Mouse (Mus musculus) ES-E14 (cell line): ENCODE results near the gene Snx8. TPM values are rescaled to one million over a fixed set of nuclear protein-coding genes. Genes with fewer than 3 reads are reported as not detected.

Experiments used
- DNase-seq: peaks from one replicate; pipeline ENCODE4 v3.0.0-alpha.2; 2013; ENCODE audit warnings: low read depth, low spot score
- H3K27ac ChIP-seq: 2 replicates; pipeline ENCODE4 v1.5.1; 2012; ENCODE audit warnings: low read depth, mild to moderate bottlenecking, low read length, moderate library complexity, mixed read lengths; ENCODE audit not compliant: poor library complexity, insufficient read depth, severe bottlenecking
- H3K36me3 ChIP-seq: 2 replicates; pipeline ENCODE4 v1.6.1; 2012; ENCODE audit warnings: mild to moderate bottlenecking, low read length, moderate library complexity, mixed read lengths; ENCODE audit not compliant: control insufficient read depth, poor library complexity, insufficient read depth, severe bottlenecking
- H3K4me1 ChIP-seq, 2 experiments: fragments of 150-350 bp in 1 of 2; sonication (generic) in 1 of 2; 2 replicates each; pipeline ENCODE4 v1.6.1; 2012; ENCODE audit warnings: low read length in 2 of 2, mild to moderate bottlenecking in 1 of 2, mixed read lengths in 1 of 2; ENCODE audit not compliant: control insufficient read depth in 2 of 2, insufficient read depth in 2 of 2, poor library complexity in 1 of 2
- H3K4me3 ChIP-seq, 2 experiments: fragments of 150-350 bp in 1 of 2; sonication (generic) in 1 of 2; 2 replicates each; pipeline ENCODE4 v1.5.1; 2012; ENCODE audit warnings: low read length in 2 of 2, low read depth in 1 of 2, mild to moderate bottlenecking in 1 of 2, mixed read lengths in 1 of 2; ENCODE audit not compliant: insufficient read depth in 1 of 2, poor library complexity in 1 of 2, severe bottlenecking in 1 of 2
- H3K9ac ChIP-seq: 2 replicates; pipeline ENCODE4 v1.6.1; 2012; ENCODE audit warnings: low read depth, mild to moderate bottlenecking, low read length, mixed read lengths; ENCODE audit not compliant: poor library complexity, insufficient read depth, severe bottlenecking
- H3K9me3 ChIP-seq: fragments of 150-350 bp; sonication (generic); 2 replicates; pipeline ENCODE4 v1.6.1; 2012; ENCODE audit warnings: low read depth, mild to moderate bottlenecking, low read length; ENCODE audit not compliant: control insufficient read depth, insufficient read depth
- CHD2 ChIP-seq: IDR thresholded peaks from 2 replicates; pipeline ENCODE4 v1.6.1; 2014; ENCODE audit warnings: mild to moderate bottlenecking, low read depth, low read length, inconsistent platforms
- HCFC1 ChIP-seq: IDR thresholded peaks from 2 replicates; pipeline ENCODE4 v1.6.1; 2012; ENCODE audit warnings: low read length, inconsistent platforms, borderline replicate concordance; ENCODE audit not compliant: insufficient read depth
- MAFK ChIP-seq: IDR thresholded peaks from 2 replicates; pipeline ENCODE4 v1.6.1; 2014; ENCODE audit warnings: mild to moderate bottlenecking, low read depth, low read length, inconsistent platforms; ENCODE audit not compliant: insufficient read depth
- ZC3H11A ChIP-seq: IDR thresholded peaks from 2 replicates; pipeline ENCODE4 v1.6.1; 2012; ENCODE audit warnings: low read depth, mild to moderate bottlenecking, inconsistent platforms, low read length, borderline replicate concordance
- ZNF384 ChIP-seq: IDR thresholded peaks from 2 replicates; pipeline ENCODE4 v1.6.1; 2012; ENCODE audit warnings: low read depth, low read length, inconsistent platforms
- in situ Hi-C, 2 experiments: fragments of 600-800 bp; cut with MboI; formaldehyde crosslinking; loops; one replicate each; pipeline ENCODE4 v1.15.1; 2025; ENCODE audit warnings: low sequenced_read_pairs in 2 of 2, inconsistent platforms in 1 of 2; ENCODE audit not compliant: unreplicated experiment in 2 of 2
- total RNA-seq: library from RNA; depleted of rRNA; stranded (reverse); fragments of 300-350 nt; gene quantifications from 2 replicates; pipeline ENCODE4 v1.2.3, GENCODE M21; 2012

Gene Snx8
- total RNA-seq, 1 experiment = 27.9 TPM

DNA sequence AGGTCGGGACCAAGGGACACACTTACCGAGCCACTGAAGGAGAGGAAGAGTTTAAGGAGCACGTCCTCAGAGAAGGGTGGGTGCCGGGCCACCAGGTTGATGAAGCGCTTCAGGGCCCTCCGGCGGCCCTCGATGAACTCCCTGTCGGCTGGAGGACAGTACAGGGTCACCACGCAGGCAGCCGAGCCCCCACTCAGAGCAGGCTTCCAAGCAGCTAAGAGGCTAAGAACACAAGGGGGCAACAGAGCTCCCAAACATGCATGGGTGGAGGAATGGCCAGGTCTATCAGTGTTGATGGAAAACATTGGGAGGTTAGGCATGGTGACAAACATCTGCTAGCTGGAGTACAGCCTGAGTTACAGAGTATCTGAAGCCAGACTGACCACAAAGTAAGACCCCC lies 33.1 kb downstream of the Snx8 start:
- TF ChIP-seq ZNF384 (no peak), CHD2 (no peak), MAFK (no peak), ZC3H11A (no peak), HCFC1 (no peak)
- Histone ChIP-seq H3K27ac (no peak overlapping the region), H3K36me3 (peaks cover 53% of the 10 kb centered on the region), H3K9me3 (no peaks in the 10 kb centered on the region), H3K9ac (no peak overlapping the region), H3K4me3 (no peak overlapping the region), H3K4me1 (peaks cover 0 to 12% of the 10 kb centered on the region in 2 experiments; a peak in 2 of 4 replicates)
- DNase-seq = no peak
- in situ Hi-C loops = no loop called here

DNA sequence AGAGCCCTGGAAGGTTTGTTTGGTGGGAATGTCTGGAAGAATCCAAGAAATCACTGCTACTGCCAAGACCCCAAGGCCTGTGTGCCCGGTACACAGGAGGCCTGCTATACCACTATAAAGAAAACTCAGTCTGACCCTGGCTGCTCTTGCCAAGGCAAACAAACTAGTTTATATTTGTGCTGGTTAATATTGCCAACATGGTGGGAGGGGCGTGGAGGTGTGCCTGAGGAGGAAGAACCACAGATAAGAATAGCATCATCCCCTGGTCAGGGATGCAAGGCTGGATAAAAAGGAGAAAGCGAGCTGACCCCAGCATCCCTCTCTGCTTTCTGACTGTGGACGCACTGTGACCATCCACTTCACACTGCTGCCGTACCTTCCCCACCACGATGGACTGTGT lies 36.7 kb downstream of the Snx8 start:
- TF ChIP-seq HCFC1 (no peak), ZC3H11A (no peak), ZNF384 (no peak), CHD2 (no peak), MAFK (no peak)
- peaks cover 52% of the 10 kb centered on the region for H3K36me3 ChIP-seq
- no peaks in the 10 kb centered on the region for H3K4me1 ChIP-seq
- no peak for DNase-seq
- in situ Hi-C loops = no loop called here
- H3K27ac ChIP-seq = no peak overlapping the region
- H3K9me3 ChIP-seq = no peaks in the 10 kb centered on the region
- H3K9ac ChIP-seq = no peak overlapping the region
- H3K4me3 ChIP-seq = no peak overlapping the region

DNA sequence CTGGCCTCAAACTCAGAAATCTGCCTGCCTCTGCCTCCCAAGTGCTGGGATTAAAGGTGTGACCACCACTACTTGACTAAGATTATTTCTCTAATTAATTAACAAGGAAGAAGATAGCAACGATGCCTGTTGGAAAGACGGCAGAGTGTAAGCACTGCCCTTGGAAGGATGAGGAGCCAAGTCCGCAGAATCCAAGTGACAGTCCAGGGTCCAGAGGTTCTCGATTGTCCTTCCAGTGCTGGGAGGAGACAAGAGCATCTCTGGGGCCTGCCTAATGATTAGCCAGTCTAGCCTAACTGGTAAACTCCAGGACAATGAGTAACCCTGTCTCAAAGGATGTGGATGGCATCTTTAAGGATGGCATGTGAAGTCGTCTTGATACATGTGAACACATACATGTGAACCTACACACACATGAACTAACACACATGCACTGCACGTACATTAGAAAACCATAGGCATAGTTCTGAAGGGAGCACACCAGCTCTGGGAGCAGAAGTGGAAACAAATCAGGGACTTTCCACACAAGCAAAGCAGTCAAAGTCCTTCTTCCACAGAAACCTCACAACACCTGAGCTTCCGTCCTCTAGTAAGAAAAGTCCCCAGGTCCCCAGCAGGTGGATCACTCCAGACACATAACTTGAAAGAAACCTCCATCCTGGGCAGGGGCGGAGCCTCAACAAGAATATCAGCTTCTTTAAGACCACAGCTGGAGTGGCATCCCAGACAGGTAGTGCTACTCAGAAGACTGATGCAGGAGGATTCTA lies 38.1 kb downstream of the Snx8 start:
- DNase-seq = no peak
- Histone ChIP-seq H3K9ac (no peak overlapping the region), H3K36me3 (peaks cover 53% of the 10 kb centered on the region), H3K4me3 (no peak overlapping the region), H3K27ac (no peak overlapping the region), H3K9me3 (no peaks in the 10 kb centered on the region), H3K4me1 (no peaks in the 10 kb centered on the region)
- in situ Hi-C loops = no loop called here
- TF ChIP-seq CHD2 (no peak), ZC3H11A (no peak), MAFK (no peak), ZNF384 (no peak), HCFC1 (no peak)

DNA sequence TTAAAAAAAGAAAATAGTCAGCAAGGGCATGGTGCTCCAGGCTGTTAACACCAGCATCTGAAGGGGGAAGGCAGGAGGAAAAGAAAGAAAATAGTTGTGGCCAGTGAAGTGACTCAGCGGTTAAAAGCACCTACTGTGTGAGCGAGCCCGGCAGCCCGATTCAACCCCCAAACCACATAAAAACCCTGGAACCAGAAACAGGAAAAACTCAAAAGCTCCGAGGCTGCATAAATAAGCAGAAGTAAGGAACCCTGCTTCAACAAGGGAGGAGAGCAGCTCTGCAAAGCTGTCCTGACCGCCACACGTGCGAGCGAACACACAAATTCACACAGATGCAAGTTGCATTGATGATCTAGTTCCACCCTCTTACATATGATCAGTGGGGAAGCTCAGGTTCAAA lies 39.2 kb downstream of the Snx8 start:
- DNase-seq = no peak
- no peaks in the 10 kb centered on the region for H3K9me3 ChIP-seq
- no peak for TF ChIP-seq ZC3H11A
- TF ChIP-seq CHD2 = no peak
- no peak for TF ChIP-seq MAFK
- no peak for TF ChIP-seq ZNF384
- no peak for TF ChIP-seq HCFC1
- in situ Hi-C loops = no loop called here
- H3K36me3 ChIP-seq = peaks cover 44% of the 10 kb centered on the region
- H3K27ac ChIP-seq = no peak overlapping the region; the same call in 1 of the 2 replicates
- no peak overlapping the region for H3K9ac ChIP-seq
- H3K4me1 ChIP-seq = no peaks in the 10 kb centered on the region
- H3K4me3 ChIP-seq = no peak overlapping the region
